Mouse (Mus musculus): ENCODE measurements around the gene Tmem174.

Gene Tmem174

DNA sequence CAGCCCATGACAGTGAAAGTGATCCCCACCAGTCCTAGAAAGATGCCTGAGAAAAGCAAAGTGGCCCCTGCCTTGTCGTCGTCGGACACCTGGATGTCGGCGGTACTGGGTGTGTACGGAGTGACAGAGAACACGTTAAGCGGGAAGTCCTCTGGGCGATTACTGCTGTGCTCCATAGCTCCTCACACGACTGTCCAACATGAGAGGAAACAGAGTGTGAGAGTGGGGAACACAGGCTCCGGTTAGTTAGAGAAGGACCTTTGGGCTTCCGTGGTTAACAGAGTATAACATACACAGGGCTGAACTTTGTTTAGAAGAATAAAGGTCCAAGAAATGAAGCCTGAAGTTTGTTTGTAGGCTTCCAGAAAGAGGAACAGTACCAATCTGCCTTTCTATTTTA, at the start of gene Tmem174:
Tmem174 (minus strand) TSS at position 266 of the 400 bp plus-strand sequence.
- no peak for DNase-seq

DNA sequence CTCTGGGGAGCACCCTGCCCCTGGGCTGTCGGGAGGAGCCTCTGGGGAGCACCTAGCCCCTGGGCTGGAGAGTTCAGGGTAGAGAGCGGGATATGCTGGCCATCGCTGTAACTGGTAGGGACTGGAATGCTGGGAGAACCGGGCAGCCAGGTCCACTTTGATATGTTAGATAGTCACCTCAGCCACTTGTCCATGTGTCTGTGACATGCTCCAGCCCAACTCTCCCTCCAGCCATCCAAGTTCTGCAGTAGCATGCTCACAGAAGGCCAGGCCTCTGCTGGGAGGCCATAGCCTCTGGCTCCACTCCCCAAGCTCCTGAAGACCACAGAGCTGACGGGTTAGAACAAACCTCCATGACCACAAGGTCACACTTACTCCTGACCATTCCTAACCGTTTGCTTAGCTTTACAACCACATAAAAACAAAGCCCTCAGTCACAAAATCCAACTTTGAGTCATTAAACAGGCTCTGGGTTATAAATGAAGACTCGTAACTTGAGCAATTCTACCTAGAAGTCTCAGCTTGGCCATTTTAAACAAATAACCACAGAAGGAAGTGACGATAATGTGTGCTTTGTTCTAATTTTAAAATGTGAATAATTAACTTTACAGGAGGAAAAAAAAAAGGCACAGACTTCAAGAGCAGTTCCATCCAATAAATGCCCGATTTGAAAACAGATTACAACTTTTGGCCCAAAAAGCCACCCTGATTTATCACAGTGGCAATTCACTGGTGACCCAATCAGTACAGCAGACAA, 47.1 kb upstream of the Tmem174 start:
- DNase-seq = no peak

DNA sequence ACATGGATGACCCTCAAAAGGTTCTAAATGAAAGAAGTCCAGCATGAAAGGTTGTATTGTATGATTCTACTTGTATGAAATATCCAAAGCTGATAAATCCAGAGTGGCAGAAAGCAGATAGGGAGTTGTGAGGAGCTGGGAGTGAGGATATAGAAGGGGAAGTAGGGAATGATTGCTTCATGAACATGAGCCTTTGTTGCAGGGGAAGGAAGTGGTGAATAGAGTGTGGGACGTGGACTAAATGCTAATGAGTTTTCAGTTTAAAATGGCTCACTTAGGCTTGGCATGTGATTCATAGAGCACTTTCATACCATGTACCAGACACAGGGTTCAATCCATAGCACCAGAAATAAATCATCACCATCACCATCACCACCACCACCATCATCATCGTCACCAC, 46.2 kb upstream of the Tmem174 start:
- no peak for DNase-seq

DNA sequence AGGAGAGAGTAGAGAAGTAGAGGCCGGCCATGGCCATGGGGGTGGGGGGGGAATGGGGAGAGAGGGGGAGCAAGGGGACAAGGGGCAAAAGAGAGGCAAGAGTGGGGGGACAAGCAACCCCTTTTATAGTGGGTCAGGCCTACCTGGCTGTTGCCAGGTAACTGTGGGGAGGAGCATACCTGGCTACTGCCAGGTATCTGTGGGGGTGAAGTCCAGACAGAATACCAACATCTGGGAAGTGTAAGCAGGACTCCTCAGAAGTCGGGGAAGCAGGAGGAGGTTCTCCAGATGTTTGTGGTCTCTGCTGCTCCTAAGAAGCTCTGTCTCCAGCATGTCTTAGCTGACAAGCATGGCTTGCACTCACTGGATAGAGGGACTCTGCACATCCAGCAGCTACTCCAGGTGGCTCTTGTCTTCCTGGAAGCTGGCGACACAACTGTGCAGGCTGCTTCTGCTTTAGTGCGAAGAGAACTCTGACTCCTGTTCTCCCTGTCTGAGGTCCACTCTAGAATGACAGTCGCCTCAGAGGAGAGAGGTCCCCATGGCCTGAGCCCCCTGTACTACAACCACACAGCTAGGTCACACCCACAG, 43.4 kb upstream of the Tmem174 start:
- DNase-seq = no peak

- peak; percentile 9 to 21 for DNase-seq
Measured at GRCm38 (mm10) chr13:98679631-98680041, 42.4 kb upstream of the Tmem174 start.

GRCm38 (mm10) chr13:98679230-98679629, 42.0 kb upstream of the Tmem174 start:
- DNase-seq = no peak

DNA sequence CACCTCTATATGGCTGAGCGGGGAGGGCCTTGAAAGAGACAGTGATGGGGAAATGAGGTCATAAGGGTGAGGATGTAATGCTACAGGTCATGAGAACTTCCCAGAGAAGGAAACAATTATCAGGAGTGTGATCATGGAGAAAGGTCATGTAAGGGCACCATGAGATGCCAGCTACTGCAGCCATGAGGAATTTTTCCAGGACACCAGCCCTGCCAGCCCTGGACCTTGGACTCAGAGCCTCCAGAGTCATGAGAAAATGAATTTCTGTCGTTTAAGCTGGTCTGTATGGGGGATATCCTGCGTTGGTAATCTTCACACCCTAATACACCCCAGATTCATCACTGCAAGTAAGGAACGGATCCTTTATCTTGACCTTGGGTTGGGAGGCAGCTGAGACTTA, 36.7 kb upstream of the Tmem174 start:
- DNase-seq = no peak

DNA sequence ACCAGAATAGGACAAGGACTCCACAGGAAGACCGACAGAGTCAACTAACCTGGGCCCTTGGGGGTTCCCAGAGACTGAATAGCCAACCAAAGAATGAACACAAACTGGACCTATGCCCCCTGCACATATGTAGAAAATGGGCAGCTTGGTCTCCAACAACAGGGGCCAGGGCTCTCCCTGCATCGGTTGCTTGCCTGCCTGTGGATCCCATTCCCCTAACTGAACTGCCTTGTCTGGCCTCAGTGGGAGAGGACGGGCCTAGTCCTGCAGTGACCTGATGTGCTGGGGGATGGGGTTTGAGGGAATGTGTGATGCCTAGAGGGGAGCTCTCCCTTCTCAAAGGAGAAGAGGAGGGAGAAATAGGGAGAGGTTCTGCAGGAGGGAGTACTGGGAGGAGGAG, 32.1 kb upstream of the Tmem174 start:
- DNase-seq = no peak

DNA sequence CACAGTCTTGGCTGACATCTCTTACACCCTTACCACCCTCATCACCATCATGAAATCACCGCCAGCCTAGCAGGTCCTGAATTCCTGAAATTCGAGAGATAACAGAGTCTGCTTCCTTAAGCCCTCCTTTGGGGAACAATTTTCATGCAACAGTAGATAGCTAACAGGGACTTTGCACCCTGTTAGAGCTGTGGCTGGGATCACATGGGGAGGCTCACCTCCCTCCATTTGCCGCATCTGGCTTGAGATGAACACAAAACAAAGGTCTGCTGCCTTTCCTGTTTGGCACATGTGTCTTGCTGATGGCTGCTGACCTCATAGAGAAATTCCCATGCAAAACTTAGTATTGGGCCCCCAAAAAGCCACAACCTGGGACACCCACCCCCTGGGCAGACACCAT, 30.1 kb upstream of the Tmem174 start:
- DNase-seq = no peak

DNA sequence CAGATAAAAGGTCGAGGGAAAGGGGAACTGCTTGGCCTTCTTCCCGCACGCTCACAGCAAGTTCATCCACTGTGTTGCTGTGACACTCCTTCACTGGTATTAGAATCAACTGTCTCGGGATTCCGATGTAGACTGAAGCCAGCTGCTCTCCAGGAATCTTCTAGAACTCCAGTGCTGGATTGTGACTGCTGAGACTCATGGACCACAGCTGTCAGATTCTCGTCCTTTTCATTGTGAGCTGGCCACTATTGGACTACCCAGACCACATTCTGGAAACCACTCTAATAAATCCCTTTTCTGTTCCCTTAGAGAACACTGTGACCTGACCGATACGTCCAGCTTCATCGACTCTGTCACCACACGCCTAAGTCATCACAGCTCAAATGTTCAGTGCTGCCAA, 28.0 kb upstream of the Tmem174 start:
- DNase-seq = no peak

- no peak for DNase-seq
Measured at GRCm38 (mm10) chr13:98662173-98662675, 25.0 kb upstream of the Tmem174 start.

DNA sequence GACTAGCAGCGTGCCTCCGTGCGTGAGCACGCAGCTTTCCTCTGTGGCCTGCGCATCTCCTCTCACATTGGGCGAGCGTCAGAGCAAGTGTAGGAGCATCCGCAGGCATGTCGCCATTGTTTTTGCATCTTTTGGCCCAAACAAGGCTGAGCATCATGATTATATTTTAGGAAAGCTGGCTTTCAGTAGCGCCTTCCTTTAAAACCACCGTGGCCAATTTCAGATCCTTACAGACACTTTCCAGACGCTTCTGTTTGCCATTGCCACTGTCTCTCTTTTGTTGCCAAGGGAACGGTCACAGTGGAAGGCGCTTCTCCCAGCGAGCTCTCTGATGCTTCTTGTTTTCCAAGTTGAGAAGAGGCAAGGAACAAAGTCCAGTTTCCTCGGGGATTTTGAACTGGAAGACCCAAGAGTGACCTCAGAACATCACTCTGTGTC, 18.8 kb upstream of the Tmem174 start:
- DNase-seq = no peak

GRCm38 (mm10) chr13:98655346-98655745, 18.1 kb upstream of the Tmem174 start:
- DNase-seq = no peak

- no peak for DNase-seq
Measured at GRCm38 (mm10) chr13:98654129-98654939, 17.1 kb upstream of the Tmem174 start.

- DNase-seq = no peak
Measured at GRCm38 (mm10) chr13:98652194-98652593, 15.0 kb upstream of the Tmem174 start.

GRCm38 (mm10) chr13:98651228-98651977, 14.2 kb upstream of the Tmem174 start:
- DNase-seq = no peak

DNA sequence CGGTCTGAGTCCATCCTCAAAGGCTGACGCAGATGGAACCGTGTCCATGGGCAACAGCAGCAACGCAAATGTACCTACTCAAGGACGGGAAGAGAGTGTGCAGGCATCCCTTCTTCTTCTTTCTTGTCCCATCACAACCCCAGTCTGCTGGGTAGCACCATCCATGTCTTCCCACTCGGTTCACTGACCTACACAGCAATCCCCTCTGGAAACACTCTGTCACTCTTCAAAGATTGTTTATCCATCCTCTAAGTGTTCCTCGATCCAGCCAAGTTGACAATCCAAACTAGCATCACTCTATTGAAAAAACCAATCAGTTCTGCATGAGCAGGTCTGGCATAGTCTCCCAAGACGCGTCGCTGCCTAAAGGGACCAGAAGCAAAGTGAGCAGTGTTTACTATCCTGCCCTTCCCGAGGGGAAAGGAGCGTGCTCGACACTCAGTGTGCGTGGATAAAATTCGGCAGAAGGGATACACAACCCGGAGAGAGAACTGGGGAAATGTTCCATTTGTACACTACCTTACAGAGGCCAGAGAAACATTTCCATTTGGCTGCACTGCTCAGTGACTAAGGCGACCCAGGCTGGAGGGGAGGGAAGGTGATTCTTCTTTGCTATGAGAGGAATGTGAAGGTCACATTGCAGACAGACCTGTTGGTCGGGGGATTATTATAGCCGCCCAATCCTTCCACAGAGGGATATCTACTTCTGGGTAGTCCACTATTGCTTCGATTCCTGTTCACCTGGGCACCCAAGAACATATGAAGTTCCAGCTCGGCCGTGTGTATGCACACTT, 10.8 kb upstream of the Tmem174 start:
- DNase-seq = no peak

GRCm38 (mm10) chr13:98638507-98639166, 1.4 kb upstream of the Tmem174 start:
- DNase-seq = no peak

DNA sequence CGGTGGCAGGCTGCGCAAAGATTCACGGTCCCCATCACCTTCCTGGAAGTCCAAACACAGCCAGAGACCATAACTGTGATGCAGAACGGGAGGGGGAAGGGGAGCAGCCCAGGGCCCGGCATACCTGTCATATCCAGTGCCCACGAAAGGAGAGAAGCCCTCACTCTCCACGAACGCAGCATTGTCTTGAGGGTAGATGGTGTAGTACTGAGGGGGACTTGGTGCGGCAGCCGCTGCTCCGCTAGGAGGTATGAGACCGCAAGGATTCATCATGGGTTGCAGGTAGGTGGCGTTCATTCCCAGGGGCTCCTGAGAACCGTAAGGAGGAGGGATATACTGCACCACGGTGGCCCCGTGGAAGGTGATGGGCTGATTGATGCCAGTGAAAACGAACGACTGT, 639 bp downstream of the Tmem174 start:
- DNase-seq = no peak

DNA sequence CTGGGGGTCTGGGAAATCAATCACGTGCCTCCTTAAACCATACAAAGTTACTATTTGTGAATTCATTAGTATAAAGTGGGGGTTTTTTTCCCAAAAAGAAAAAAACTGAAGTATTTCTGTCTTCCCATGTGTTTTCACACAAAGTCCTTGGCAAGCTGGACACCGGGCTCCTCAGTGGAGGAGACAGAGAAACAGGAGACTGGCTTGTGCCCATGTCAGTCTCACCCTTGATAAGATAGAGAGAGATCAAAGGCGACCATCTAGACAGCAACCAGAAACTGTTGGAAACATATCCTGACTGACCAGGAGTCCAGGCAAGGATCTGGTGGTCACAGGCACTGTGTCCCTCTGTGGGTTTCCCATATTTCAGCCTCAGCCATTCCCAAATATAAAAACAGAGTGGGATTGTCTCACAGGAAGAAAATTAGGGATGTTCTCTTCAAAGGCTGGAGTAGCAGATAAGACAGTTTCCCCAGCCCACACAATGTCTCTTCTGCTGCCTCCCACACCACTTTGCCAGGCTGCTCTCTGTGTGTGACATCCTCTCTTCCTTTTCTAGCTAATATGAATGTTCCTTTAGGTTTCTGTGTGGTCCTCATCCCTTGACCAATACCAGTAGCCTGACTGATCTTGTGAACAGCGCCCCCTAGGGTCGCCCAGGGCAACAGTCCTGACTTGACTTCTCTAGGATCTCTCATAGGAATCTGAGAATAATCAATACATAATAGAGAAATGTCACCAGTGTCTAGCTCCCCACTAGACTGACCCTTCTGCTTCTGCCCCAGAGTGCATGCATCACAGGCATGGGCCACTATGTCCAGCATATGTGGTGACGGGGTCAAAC, 3.3 kb downstream of the Tmem174 start:
- no peak for DNase-seq
